Mouse (Mus musculus) C2C12 (cell line): ENCODE measurements around the gene Ppp1r14a. TPM values are rescaled to one million over a fixed set of nuclear protein-coding genes. Genes with fewer than 3 reads are reported as not detected.

Experiments used
- H3K27me3 ChIP-seq: one replicate; pipeline ENCODE4 v1.6.1; 2011; ENCODE audit not compliant: control insufficient read depth, insufficient read depth, insufficient read length
- H3K36me3 ChIP-seq: one replicate; pipeline ENCODE4 v1.6.1; 2011; ENCODE audit not compliant: control insufficient read depth, insufficient read depth
- H3K4me3 ChIP-seq: one replicate; pipeline ENCODE4 v1.5.1; 2011; ENCODE audit warnings: mild to moderate bottlenecking, control low read depth; ENCODE audit not compliant: poor library complexity, insufficient read depth, severe bottlenecking
- H3K79me2 ChIP-seq: one replicate; pipeline ENCODE4 v1.6.1; 2011; ENCODE audit not compliant: control insufficient read depth, insufficient read depth
- H3K79me3 ChIP-seq: one replicate; pipeline ENCODE4 v1.6.1; 2011; ENCODE audit warnings: low read depth, control low read depth
- H3ac ChIP-seq: one replicate; pipeline ENCODE3; 2011; ENCODE audit warnings: low read depth; ENCODE audit not compliant: control insufficient read depth, insufficient read length
- CEBPB ChIP-seq: IDR thresholded peaks from one replicate; pipeline ENCODE4 v1.6.1; 2011; ENCODE audit warnings: low read depth, mild to moderate bottlenecking, control low read depth, moderate library complexity
- CTCF ChIP-seq: IDR thresholded peaks from one replicate; pipeline ENCODE4 v1.5.1; 2011; ENCODE audit not compliant: control insufficient read depth, insufficient read depth, insufficient read length
- FOSL1 ChIP-seq: IDR thresholded peaks from one replicate; pipeline ENCODE4 v1.8.0; 2011; ENCODE audit warnings: mild to moderate bottlenecking, low read length; ENCODE audit not compliant: poor library complexity, insufficient read depth, severe bottlenecking
- MAX ChIP-seq: IDR thresholded peaks from one replicate; pipeline ENCODE4 v1.6.1; 2011; ENCODE audit warnings: mild to moderate bottlenecking, control low read depth
- MYOD1 ChIP-seq: IDR thresholded peaks from one replicate; pipeline ENCODE4 v1.6.1; 2011; ENCODE audit warnings: low read depth; ENCODE audit not compliant: control insufficient read depth, insufficient read length
- MYOG ChIP-seq: IDR thresholded peaks from one replicate; pipeline ENCODE4 v1.6.1; 2011; ENCODE audit not compliant: control insufficient read depth, insufficient read length; ENCODE audit errors: extremely low read depth
- USF1 ChIP-seq: IDR thresholded peaks from one replicate; pipeline ENCODE4 v1.6.1; 2011; ENCODE audit warnings: low read depth, mild to moderate bottlenecking, control low read depth, moderate library complexity
- polyA plus RNA-seq: library from polyadenylated mRNA; unstranded; fragments of >200 nt; fragmentation: generic; extraction: Trizol; gene quantifications from one replicate; pipeline ENCODE4 v1.2.1, GENCODE M21; 2012; ENCODE audit warnings: missing spikeins

The Ppp1r14a gene
- polyA plus RNA-seq, 1 experiment = 0.43 TPM

GRCm38 (mm10) chr7:29289856-29290255 lies 748 bp downstream of the Ppp1r14a start:
- no peaks in the 10 kb centered on the region for H3K79me3 ChIP-seq
- H3K79me2 ChIP-seq = no peaks in the 10 kb centered on the region
- H3ac ChIP-seq = no peak overlapping the region
- H3K4me3 ChIP-seq = no peak overlapping the region
- no peaks in the 10 kb centered on the region for H3K27me3 ChIP-seq
- TF ChIP-seq MYOD1 (no peak), MAX (no peak), USF1 (no peak), CEBPB (no peak), FOSL1 (no peak)
- H3K36me3 ChIP-seq = no peaks in the 10 kb centered on the region

- Histone ChIP-seq H3K27me3 (no peaks in the 10 kb centered on the region), H3K79me2 (no peaks in the 10 kb centered on the region), H3K36me3 (no peaks in the 10 kb centered on the region), H3K4me3 (no peak overlapping the region), H3K79me3 (no peaks in the 10 kb centered on the region), H3ac (no peak overlapping the region)
- TF ChIP-seq MAX (no peak), FOSL1 (no peak), USF1 (no peak), MYOG (no peak), CEBPB (no peak), MYOD1 (no peak), CTCF (no peak)
Observed at GRCm38 (mm10) chr7:29290691-29291485, 1.8 kb downstream of the Ppp1r14a start.

GRCm38 (mm10) chr7:29291616-29292457 lies 2.7 kb downstream of the Ppp1r14a start:
- H3K4me3 ChIP-seq = no peak overlapping the region
- TF ChIP-seq FOSL1 (no peak), CEBPB (no peak)
- no peaks in the 10 kb centered on the region for H3K27me3 ChIP-seq
- no peaks in the 10 kb centered on the region for H3K79me3 ChIP-seq
- H3K36me3 ChIP-seq = no peaks in the 10 kb centered on the region
- H3ac ChIP-seq = no peak overlapping the region
- H3K79me2 ChIP-seq = no peaks in the 10 kb centered on the region

DNA sequence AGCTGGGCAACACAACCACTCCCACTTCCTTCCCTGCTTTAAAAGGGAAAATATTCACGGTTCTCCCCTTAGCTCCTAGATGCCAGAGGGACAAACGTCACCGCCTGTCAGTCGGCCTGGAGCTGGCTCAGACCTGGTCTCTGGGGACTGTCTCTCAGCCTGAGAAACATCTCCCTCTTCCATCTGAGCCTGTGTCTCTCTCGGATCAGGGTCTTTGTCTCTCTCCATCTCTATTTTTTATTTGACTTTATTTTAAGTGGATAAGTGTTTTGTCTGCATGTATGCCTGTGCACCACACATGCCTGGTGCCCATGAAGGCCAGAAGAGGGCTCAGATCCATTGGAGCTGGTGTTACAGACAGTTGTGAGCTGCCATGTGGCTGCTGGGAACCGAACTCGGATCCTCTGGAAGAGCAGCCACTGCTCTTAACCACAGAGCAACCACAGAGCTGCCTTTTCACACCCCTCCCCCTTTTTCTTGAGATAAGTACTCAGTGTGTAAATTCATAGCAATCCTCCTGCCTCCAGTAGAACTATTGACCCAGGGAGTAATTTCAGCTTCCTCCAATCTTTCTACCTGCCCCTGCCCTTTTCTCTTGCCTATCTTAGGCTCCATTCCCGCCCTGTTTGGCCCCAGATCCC lies 3.5 kb downstream of the Ppp1r14a start:
- no peak for TF ChIP-seq USF1
- no peak for TF ChIP-seq CTCF
- TF ChIP-seq MAX = no peak
- TF ChIP-seq MYOD1 = no peak
- TF ChIP-seq CEBPB = no peak
- no peak for TF ChIP-seq MYOG
- no peak for TF ChIP-seq FOSL1
- no peaks in the 10 kb centered on the region for H3K36me3 ChIP-seq
- no peaks in the 10 kb centered on the region for H3K79me3 ChIP-seq
- no peaks in the 10 kb centered on the region for H3K27me3 ChIP-seq
- no peak overlapping the region for H3ac ChIP-seq
- no peaks in the 10 kb centered on the region for H3K79me2 ChIP-seq
- no peak overlapping the region for H3K4me3 ChIP-seq

- Histone ChIP-seq H3K79me2 (no peaks in the 10 kb centered on the region), H3K27me3 (no peaks in the 10 kb centered on the region), H3K36me3 (no peaks in the 10 kb centered on the region), H3ac (no peak overlapping the region), H3K79me3 (no peaks in the 10 kb centered on the region), H3K4me3 (no peak overlapping the region)
- TF ChIP-seq USF1 = no peak
- TF ChIP-seq FOSL1 = no peak
- TF ChIP-seq CTCF = no peak
- no peak for TF ChIP-seq MYOG
- TF ChIP-seq CEBPB = no peak
- TF ChIP-seq MYOD1 = no peak
- TF ChIP-seq MAX = no peak
Observed at GRCm38 (mm10) chr7:29293131-29294065, 4.3 kb downstream of the Ppp1r14a start.
